Mouse (Mus musculus) leukemia stem cell, adult 10-12 weeks (primary cell): ENCODE measurements around the gene P2rx2. TPM values are rescaled to one million over a fixed set of nuclear protein-coding genes. Genes with fewer than 3 reads are reported as not detected.

ENCODE experiments used
- polyA plus RNA-seq: library from polyadenylated mRNA; stranded (reverse); fragments of >175 nt; gene quantifications from 2 replicates; pipeline ENCODE4 v1.2.3, GENCODE M21; 2012; ENCODE audit warnings: low replicate concordance

P2rx2 gene
- polyA plus RNA-seq, result not detected in 2 replicates

GRCm38 (mm10) chr5:110342648-110343284 is at the start of gene P2rx2:
TSS of gene P2rx2 (minus strand) at chr5:110343212.

GRCm38 (mm10) chr5:110344524-110344923 is 1.5 kb upstream of the P2rx2 start, which contains the start of gene Lrcol1:
TSS of gene Lrcol1 (plus strand) at chr5:110344730.

Other genes with a start within 250 kb of the P2rx2 start
- 0.16 TPM in 1 of 2 replicates, not detected in the other for gene Gm35315, start 248.8 kb downstream of the P2rx2 start, polyA plus RNA-seq
- gene Plcxd1, start 243.2 kb downstream of the P2rx2 start, polyA plus RNA-seq, result 0.07 and 0.09 TPM in 2 replicates
- gene Gtpbp6, start 235.0 kb downstream of the P2rx2 start, polyA plus RNA-seq, result 42.7 and 89.3 TPM in 2 replicates
- 0.71 and 0.83 TPM in 2 replicates for gene Zfp605, start 233.1 kb downstream of the P2rx2 start, polyA plus RNA-seq
- 38.6 and 84.7 TPM in 2 replicates for gene Chfr, start 207.4 kb downstream of the P2rx2 start, polyA plus RNA-seq
- gene Golga3, start 166.5 kb downstream of the P2rx2 start, polyA plus RNA-seq, result 0.50 and 3.7 TPM in 2 replicates
- gene Ankle2, start 112.2 kb downstream of the P2rx2 start, polyA plus RNA-seq, result 5.8 and 7.4 TPM in 2 replicates
- 6.4 and 16.1 TPM in 2 replicates for gene Pgam5, start 73.3 kb downstream of the P2rx2 start, polyA plus RNA-seq
- 33.1 and 41.7 TPM in 2 replicates for gene Pxmp2, start 57.0 kb downstream of the P2rx2 start, polyA plus RNA-seq
- gene Pole, start 56.9 kb downstream of the P2rx2 start, polyA plus RNA-seq, result 13.2 and 14.5 TPM in 2 replicates
- gene Lrcol1, start 1.5 kb upstream of the P2rx2 start, polyA plus RNA-seq, result not detected in 2 replicates
- gene Fbrsl1, start 105.3 kb upstream of the P2rx2 start, polyA plus RNA-seq, result 105 and 214 TPM in 2 replicates
- gene Galnt9, start 201.1 kb upstream of the P2rx2 start, polyA plus RNA-seq, result 0.18 TPM in 1 of 2 replicates, not detected in the other